Mouse (Mus musculus) C2C12 (cell line): ENCODE measurements at regions not wholly inside any gene's neighbourhood (a gene's known extent, or its start where the extent isn't known, plus 50 kb on each side); places are given as distances from the start of the nearest gene placed in this dataset.
A peak's percentile ranks its signal among the peaks of the same experiment; 100 is the strongest.

Source experiments
- H3K27me3 ChIP-seq: one replicate; pipeline ENCODE4 v1.6.1; 2011; ENCODE audit not compliant: control insufficient read depth, insufficient read depth, insufficient read length
- H3K36me3 ChIP-seq: one replicate; pipeline ENCODE4 v1.6.1; 2011; ENCODE audit not compliant: control insufficient read depth, insufficient read depth
- H3K4me3 ChIP-seq: one replicate; pipeline ENCODE4 v1.5.1; 2011; ENCODE audit warnings: mild to moderate bottlenecking, control low read depth; ENCODE audit not compliant: poor library complexity, insufficient read depth, severe bottlenecking
- H3K79me2 ChIP-seq: one replicate; pipeline ENCODE4 v1.6.1; 2011; ENCODE audit not compliant: control insufficient read depth, insufficient read depth
- H3K79me3 ChIP-seq: one replicate; pipeline ENCODE4 v1.6.1; 2011; ENCODE audit warnings: low read depth, control low read depth
- H3ac ChIP-seq: one replicate; pipeline ENCODE3; 2011; ENCODE audit warnings: low read depth; ENCODE audit not compliant: control insufficient read depth, insufficient read length
- CEBPB ChIP-seq: IDR thresholded peaks from one replicate; pipeline ENCODE4 v1.6.1; 2011; ENCODE audit warnings: low read depth, mild to moderate bottlenecking, control low read depth, moderate library complexity
- CTCF ChIP-seq: IDR thresholded peaks from one replicate; pipeline ENCODE4 v1.5.1; 2011; ENCODE audit not compliant: control insufficient read depth, insufficient read depth, insufficient read length
- FOSL1 ChIP-seq: IDR thresholded peaks from one replicate; pipeline ENCODE4 v1.8.0; 2011; ENCODE audit warnings: mild to moderate bottlenecking, low read length; ENCODE audit not compliant: poor library complexity, insufficient read depth, severe bottlenecking
- MAX ChIP-seq: IDR thresholded peaks from one replicate; pipeline ENCODE4 v1.6.1; 2011; ENCODE audit warnings: mild to moderate bottlenecking, control low read depth
- MYOD1 ChIP-seq: IDR thresholded peaks from one replicate; pipeline ENCODE4 v1.6.1; 2011; ENCODE audit warnings: low read depth; ENCODE audit not compliant: control insufficient read depth, insufficient read length
- MYOG ChIP-seq: IDR thresholded peaks from one replicate; pipeline ENCODE4 v1.6.1; 2011; ENCODE audit not compliant: control insufficient read depth, insufficient read length; ENCODE audit errors: extremely low read depth
- USF1 ChIP-seq: IDR thresholded peaks from one replicate; pipeline ENCODE4 v1.6.1; 2011; ENCODE audit warnings: low read depth, mild to moderate bottlenecking, control low read depth, moderate library complexity

- no peaks in the 10 kb centered on the region for H3K36me3 ChIP-seq
- H3K4me3 ChIP-seq, result no peak overlapping the region
- no peak overlapping the region for H3ac ChIP-seq
- no peaks in the 10 kb centered on the region for H3K79me3 ChIP-seq
- TF ChIP-seq USF1 (no peak), CTCF (no peak), MYOD1 (no peak), MYOG (no peak), FOSL1 (no peak), MAX (no peak), CEBPB (no peak)
- H3K27me3 ChIP-seq, result no peaks in the 10 kb centered on the region
- H3K79me2 ChIP-seq, result no peaks in the 10 kb centered on the region
These were observed 73.9 kb upstream of the Trib2 start for GRCm38 (mm10) chr12:15890591-15890990.

GRCm38 (mm10) chr12:15879907-15880430, 63.2 kb upstream of the Trib2 start:
- no peaks in the 10 kb centered on the region for H3K27me3 ChIP-seq
- H3K79me3 ChIP-seq, result no peaks in the 10 kb centered on the region
- TF ChIP-seq MAX (no peak), USF1 (peak; percentile 18)
- no peaks in the 10 kb centered on the region for H3K79me2 ChIP-seq
- no peaks in the 10 kb centered on the region for H3K36me3 ChIP-seq
- no peak overlapping the region for H3K4me3 ChIP-seq
- no peak overlapping the region for H3ac ChIP-seq
